Mouse (Mus musculus) testis, postnatal 14 days (tissue): ENCODE data around the gene Zcrb1.
A peak's percentile ranks its signal among the peaks of the same experiment; 100 is the strongest.

Experiments
- DNase-seq: peaks from one replicate; pipeline ENCODE4 v3.0.0; 2021; ENCODE audit warnings: low spot score

Gene Zcrb1

GRCm38 (mm10) chr15:93368558-93368957, 29.6 kb downstream of the Zcrb1 start:
- no peak for DNase-seq

- no peak for DNase-seq
Measured at GRCm38 (mm10) chr15:93365561-93365960, 32.6 kb downstream of the Zcrb1 start.

- no peak for DNase-seq
Measured at GRCm38 (mm10) chr15:93358346-93359095, 39.6 kb downstream of the Zcrb1 start.

GRCm38 (mm10) chr15:93340630-93341379, 57.3 kb downstream of the Zcrb1 start:
- DNase-seq, result no peak

GRCm38 (mm10) chr15:93336925-93337761, 61.0 kb downstream of the Zcrb1 start, which contains the start of gene Yaf2:
Yaf2 (minus strand) TSS chr15:93336935.
- DNase-seq, result peak; percentile 87

GRCm38 (mm10) chr15:93336658-93336924, 61.5 kb downstream of the Zcrb1 start:
- DNase-seq, result no peak
